Mouse (Mus musculus) frontal cortex, adult 2 months (tissue): ENCODE measurements around the gene Tirap. TPM values are rescaled to one million over a fixed set of nuclear protein-coding genes. Genes with fewer than 3 reads are reported as not detected.
A peak's percentile ranks its signal among the peaks of the same experiment; 100 is the strongest.

ENCODE experiments used
- DNase-seq, 2 experiments: peaks; one replicate each; pipeline ENCODE4 v3.0.0; 2022; ENCODE audit warnings: low spot score in 1 of 2; ENCODE audit errors: extremely low spot score in 1 of 2
- polyA plus RNA-seq: library from polyadenylated mRNA; depleted of rRNA; stranded (reverse); fragments of >200 nt; gene quantifications from 2 replicates; pipeline ENCODE4 v1.2.3, GENCODE M21; 2012; rRNA removed

The Tirap gene
- 1.8 and 1.9 TPM in 2 replicates for polyA plus RNA-seq

GRCm38 (mm10) chr9:35199772-35200471, at the start of gene Tirap, which contains the start of gene Srpr:
Gene Tirap (minus strand): TSS chr9:35200291.
Gene Srpr (plus strand): TSS chr9:35200175.
- peak; percentile 49 to 85 for DNase-seq

- DNase-seq: no peak
These were observed 49.4 kb upstream of the Tirap start for GRCm38 (mm10) chr9:35249476-35249875.

DNA sequence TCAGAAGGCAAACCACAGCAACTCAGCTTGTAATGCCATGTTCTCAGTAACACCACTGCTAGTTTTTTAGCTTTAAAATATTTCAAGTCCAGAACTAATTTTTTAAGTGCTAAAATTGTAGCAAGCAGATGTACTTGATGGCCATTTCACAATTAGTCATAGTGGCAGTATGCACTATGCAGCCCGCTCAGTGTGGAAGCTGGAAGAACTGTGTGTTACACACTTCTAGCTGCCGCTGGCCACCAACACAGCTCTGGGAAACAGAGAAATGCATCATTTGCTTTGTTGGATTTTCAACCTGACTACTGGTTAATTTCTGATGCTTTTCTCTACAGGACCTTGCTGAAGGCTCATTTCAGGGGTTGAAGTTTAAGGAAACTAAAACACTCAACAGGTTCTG, 47.3 kb upstream of the Tirap start:
- no peak for DNase-seq

DNA sequence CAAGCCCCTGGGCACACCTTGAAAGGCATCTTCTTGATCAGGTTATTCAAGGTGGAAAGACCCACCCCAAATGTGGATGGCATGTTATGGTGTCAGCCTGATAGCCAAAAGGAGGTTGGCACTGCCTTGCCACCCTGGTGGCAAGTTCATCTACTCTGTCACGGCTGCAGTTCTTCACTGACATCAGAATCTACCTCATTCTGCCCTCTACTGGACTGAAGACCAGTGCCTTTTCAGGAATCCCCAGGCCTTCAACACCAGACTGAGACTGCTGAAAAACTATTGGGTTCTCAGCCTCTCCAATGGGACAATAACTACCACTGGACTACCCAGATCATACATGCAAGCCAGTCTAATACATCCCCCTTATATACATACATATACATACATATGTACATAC, 39.6 kb upstream of the Tirap start:
- no peak for DNase-seq

DNA sequence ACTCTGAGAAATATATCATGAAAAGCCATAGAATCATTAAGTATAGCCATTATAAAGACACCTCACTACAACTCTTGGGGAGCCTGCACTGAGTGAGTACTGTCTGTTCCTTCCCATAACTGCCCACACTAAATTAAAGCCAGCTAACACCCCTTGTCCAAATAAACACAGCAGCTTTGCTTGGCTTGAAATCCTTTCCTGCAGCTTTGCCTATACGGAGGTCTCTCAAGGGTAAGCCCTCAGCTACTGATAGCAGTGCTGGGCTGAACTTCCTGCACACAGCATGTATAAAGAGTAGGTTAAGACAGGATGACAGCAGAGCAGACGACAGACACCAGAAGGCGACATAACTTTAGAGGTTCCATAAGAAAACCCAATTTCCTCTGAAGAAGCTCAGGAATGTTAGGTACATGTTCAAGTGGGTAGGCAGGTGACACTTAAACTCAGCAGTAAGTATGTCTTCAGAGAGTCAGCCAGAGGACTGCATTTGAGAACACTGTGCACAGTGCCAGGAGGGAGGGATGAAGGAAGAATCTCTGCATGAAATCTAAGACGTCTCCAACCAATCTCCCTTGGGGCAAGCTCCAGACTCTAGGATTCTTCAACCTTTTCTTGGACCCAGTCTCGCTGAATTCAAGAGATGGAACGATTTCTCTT, 39.0 kb upstream of the Tirap start:
- DNase-seq: no peak

DNA sequence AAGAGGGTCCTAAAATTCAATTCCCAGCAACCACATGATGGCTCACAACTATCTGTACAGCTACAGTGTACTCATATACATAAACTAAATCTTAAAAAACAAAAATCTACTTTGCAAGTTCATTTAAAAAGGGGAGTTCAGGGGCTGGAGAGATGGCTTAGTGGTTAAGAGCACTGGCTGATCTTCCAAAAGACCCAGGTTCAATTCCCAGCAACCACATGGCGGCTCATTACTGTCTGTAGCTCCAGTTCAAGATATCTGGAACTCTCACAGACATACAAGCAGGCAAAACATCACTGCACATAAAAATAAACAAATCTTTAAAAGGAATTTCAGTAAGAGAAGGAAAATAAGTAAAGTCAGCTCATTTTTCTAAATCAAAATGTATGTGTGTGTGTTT, 38.3 kb upstream of the Tirap start:
- no peak for DNase-seq

DNA sequence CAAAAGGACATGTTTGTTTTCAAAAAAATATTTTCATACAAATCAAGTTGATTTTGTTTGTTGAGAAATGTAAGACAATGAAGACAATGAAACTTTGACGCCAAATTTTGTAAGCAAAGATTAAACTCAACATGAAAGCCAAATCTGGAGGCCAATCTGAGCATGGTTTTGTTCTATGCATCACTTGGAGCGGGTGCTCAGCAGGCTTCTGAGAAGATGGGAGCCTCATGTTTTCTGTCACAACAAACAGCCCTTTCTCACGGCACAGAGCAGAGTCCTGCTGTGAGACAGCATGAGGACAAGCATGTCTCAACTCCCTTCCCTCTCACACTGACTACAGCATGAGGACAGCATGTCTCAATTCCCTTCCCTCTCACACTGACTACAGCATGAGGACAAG, 35.9 kb upstream of the Tirap start:
- no peak for DNase-seq

- DNase-seq: no peak
These were observed 28.6 kb upstream of the Tirap start for GRCm38 (mm10) chr9:35228671-35229070.

DNA sequence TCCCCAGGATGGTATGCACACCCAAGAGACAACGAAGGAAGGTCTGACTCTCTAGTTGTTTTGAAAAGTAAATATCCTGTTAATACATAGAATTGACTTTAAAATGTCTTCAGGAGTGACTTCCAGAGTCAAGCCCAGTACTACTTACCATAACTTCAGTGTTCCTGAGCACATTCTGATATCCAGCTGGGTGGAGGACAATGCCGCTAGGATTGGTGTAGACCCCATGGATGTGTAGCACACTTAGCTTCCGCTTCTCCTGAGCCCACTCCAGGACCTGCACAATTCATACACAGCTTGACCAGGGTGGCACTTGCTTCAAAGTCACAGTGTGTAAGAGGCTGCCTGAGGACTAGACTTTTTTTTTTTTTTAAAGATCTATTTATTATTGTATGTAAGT, 23.4 kb upstream of the Tirap start:
- no peak for DNase-seq

GRCm38 (mm10) chr9:35217963-35218362, 17.9 kb upstream of the Tirap start:
- DNase-seq: no peak

DNA sequence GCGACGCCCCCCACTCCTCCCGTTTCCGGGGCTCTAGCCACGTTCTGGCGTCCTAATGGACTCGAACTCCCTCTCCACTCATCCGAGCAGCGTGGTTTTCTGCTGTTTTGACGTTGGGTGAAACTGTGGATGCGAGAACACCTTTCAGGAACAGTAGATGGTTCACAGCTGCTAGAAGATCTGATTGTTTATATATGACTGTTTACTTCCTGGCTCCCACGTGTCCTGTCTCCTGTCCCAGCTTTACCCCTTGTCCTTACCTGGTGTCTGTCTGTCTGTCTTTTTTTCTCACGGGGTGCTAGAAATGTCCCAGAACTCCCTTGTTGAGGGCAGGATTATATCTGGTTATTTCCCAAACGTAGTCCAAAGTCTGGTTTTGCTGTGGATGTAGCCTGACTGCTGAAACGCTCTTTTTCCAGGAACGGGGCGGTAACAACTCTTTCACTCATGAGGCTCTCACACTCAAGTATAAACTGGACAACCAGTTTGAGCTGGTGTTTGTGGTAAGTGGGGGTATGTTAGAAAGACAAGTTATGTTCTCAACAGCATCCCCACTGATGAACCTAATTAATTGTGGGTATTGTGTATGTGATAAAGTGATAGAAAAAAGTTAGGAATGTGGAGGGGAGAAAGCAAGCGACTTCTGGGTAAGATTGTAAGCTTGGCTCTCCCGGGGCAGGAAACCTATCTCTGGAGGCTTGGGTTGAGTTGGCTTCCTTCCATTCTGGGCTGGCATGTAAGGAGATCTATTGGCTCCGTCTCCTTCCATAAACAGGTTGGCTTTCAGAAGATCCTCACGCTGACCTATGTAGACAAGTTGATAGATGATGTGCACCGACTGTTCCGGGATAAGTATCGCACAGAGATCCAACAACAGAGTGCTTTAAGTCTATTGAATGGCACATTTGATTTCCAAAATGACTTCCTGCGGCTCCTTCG, 11.8 kb upstream of the Tirap start:
- DNase-seq: no peak

GRCm38 (mm10) chr9:35210542-35211474, 10.7 kb upstream of the Tirap start, which contains the start of gene Foxred1:
Gene Foxred1 (minus strand): TSS chr9:35211055.
- DNase-seq: peak; percentile 99

DNA sequence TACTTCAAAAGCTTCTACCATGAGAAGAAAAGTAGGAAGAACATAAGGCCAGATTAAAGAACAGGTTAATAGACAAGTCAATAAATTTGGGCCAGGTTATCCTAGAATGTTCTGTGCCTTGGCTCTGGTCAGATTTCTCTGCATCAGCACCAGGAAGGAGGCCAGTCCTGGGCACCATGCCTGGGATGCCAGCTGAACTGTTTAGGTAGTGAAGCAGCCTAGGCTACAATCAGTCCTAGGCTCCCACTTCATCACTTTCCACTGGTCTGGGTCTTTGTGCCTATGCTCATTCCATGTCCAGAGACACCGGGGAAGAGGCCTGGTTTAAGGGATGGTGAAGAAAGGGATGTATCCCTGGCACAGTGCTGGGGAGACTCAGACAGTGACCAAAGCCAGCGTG, 4.3 kb upstream of the Tirap start:
- no peak for DNase-seq

GRCm38 (mm10) chr9:35203536-35203935, 3.4 kb upstream of the Tirap start:
- no peak for DNase-seq

DNA sequence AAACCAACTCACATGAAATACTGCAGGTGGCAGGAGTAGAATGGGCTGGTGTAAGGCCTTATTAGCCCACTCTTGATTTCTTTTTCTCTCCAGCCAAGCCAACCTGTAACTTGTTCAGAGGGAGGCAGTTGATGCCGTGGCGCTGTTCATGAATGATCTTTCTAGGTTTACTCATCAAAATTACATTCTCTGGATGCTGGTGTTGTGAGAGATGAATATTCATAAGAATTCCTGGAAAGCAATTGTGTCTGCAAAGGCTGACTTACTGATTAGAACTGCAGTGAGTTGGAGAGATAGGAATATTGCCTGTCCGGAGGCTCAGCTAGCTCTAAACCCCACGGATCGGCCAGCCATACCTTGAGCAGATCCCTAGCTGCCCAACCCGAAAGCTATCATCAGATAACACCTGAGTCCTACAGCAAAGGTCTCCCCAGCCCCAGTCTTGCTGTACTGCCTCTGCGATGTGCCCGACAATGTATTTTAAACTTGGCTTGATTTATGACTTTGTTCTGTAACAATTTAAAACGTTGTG, 504 bp upstream of the Tirap start:
- DNase-seq: peak in 1 of 2 experiments; percentile 22

- no peak for DNase-seq
These were observed 933 bp downstream of the Tirap start for GRCm38 (mm10) chr9:35198945-35199771.

DNA sequence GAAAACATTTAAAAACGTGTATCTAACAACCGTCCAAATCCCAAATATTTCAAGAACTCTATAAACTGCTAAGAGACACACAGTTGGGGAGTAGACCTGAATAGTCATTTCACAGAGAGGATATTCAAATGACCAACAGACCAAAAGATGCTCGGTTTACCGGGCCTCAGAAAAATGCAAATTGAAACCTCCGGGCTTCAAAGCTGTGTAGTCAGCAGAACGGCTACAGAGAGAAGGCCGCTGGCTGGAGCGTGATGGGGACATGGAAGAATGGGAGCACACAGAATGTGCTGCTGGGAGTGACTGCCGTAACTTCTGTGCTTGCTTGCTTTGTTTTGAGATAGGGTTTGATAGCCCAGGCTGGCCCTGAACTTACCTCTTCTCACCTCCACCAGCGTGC, 1.7 kb downstream of the Tirap start:
- no peak for DNase-seq

- DNase-seq: no peak
These were observed 2.5 kb downstream of the Tirap start for GRCm38 (mm10) chr9:35197625-35198024.

DNA sequence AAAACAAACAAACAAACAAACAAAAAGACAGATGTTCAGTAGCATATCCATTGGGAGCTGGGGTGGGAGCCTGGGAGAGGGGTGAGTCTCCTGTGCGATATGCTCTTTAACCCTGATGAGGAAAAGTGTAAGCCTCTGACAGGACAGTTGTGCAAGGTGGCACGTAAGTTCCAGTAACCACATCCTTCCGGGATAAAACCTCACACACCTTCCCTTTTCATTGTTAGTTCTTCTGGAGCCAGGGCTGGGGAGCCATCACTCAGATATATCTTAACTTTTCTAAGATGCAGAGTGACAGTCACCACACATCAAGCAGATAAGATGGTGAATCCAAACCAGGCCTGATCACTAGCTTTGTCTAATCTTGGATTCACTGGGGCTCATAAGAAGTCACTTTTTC, 6.0 kb downstream of the Tirap start:
- no peak for DNase-seq
